ENCODE assay signal across 8 mouse cellular contexts in genomic region chr4:55348759-55349451, GRCm38 (mm10). TPM values are rescaled to one million over a fixed set of nuclear protein-coding genes. Genes with fewer than 3 reads are reported as not detected.
DNase-seq lines count a peak whose midpoint lies in the region; ATAC-seq and TF ChIP-seq lines count a peak whose summit lies in the region.

No protein-coding gene starts in this region.

- no peak for ATAC-seq in embryonic facial prominence, embryonic 13.5 days (ENCODE audit: insufficient number of reproducible peaks, insufficient read depth, low FRiP score, low TSS enrichment, low read depth)
- peak; percentile 3 for ATAC-seq in intestine, embryonic 15.5 days
- peak; percentile 14 for ATAC-seq in neural tube, embryonic 12.5 days (ENCODE audit: low FRiP score, low read depth)
- ATAC-seq in monocyte, adult 5-6 weeks (replicated peaks; ENCODE audit: insufficient number of reproducible peaks, low FRiP score, low TSS enrichment, poor library complexity, severe bottlenecking): no peak

- peaks cover 12% of the 10 kb centered on the region for H3K79me2 ChIP-seq in liver, adult 2 months (ENCODE audit: control insufficient read depth, insufficient read depth, low read length)

- 9% methylated on average over 12 of the region's 12 CpGs for WGBS in liver, adult 2 months
- WGBS in embryonic facial prominence, embryonic 13.5 days: 13% methylated on average over 12 of the region's 12 CpGs
- WGBS in intestine, embryonic 15.5 days: 6% methylated on average over 12 of the region's 12 CpGs
- 10% methylated on average over 11 of the region's 12 CpGs for WGBS in neural tube, embryonic 12.5 days

- H3K36me3 ChIP-seq in liver, adult 2 months (ENCODE audit: control insufficient read depth, insufficient read depth, low read length): no peaks in the 10 kb centered on the region
- no peaks in the 10 kb centered on the region for H3K36me3 ChIP-seq in embryonic facial prominence, embryonic 13.5 days
- no peaks in the 10 kb centered on the region for H3K36me3 ChIP-seq in intestine, embryonic 15.5 days
- no peaks in the 10 kb centered on the region for H3K36me3 ChIP-seq in neural tube, embryonic 12.5 days

- H3K4me3 ChIP-seq in liver, adult 2 months (ENCODE audit: insufficient read depth, low read depth, low read length): peak overlapping the region; percentile 55
- peak overlapping the region; percentile 99 for H3K4me3 ChIP-seq in embryonic facial prominence, embryonic 13.5 days
- H3K4me3 ChIP-seq in intestine, embryonic 15.5 days (replicated peaks): peak overlapping the region; percentile 90
- peak overlapping the region; percentile 94 for H3K4me3 ChIP-seq in neural tube, embryonic 12.5 days

- peak overlapping the region; percentile 68 for H3K27ac ChIP-seq in liver, adult 2 months (replicated peaks; ENCODE audit: insufficient read depth, low read depth, low read length)
- H3K27ac ChIP-seq in embryonic facial prominence, embryonic 13.5 days: peak overlapping the region; percentile 90
- peak overlapping the region; percentile 86 for H3K27ac ChIP-seq in intestine, embryonic 15.5 days
- H3K27ac ChIP-seq in neural tube, embryonic 12.5 days: peak overlapping the region; percentile 69

- peak; percentile 49 for DNase-seq in liver, adult 2 months (ENCODE audit: extremely low read depth, low read depth, low spot score)
- no peak for DNase-seq in liver
- no peak for DNase-seq in adrenal gland, postnatal 4 days (ENCODE audit: low spot score in 2 of 2)
- DNase-seq in frontal cortex, postnatal 25 days (ENCODE audit: low spot score in 2 of 2): no peak

- H3K9ac ChIP-seq in liver, adult 2 months (ENCODE audit: low read depth, low read length): peak overlapping the region; percentile 67
- H3K9ac ChIP-seq in embryonic facial prominence, embryonic 13.5 days: peak overlapping the region; percentile 98
- peak overlapping the region; percentile 58 for H3K9ac ChIP-seq in intestine, embryonic 15.5 days
- peak overlapping the region; percentile 54 for H3K9ac ChIP-seq in neural tube, embryonic 12.5 days

- no peak for TF ChIP-seq CTCF in liver, adult 2 months (IDR thresholded peaks at IDR 0.05; ENCODE audit: low read depth, low read length)

- no peaks in the 10 kb centered on the region for H3K9me3 ChIP-seq in embryonic facial prominence, embryonic 13.5 days
- no peaks in the 10 kb centered on the region for H3K9me3 ChIP-seq in intestine, embryonic 15.5 days
- no peaks in the 10 kb centered on the region for H3K9me3 ChIP-seq in neural tube, embryonic 12.5 days

- TF ChIP-seq POLR2A in liver, adult 2 months (IDR thresholded peaks at IDR 0.05; ENCODE audit: extremely low read depth, insufficient read depth, low read length): no peak

- peaks cover 16% of the 10 kb centered on the region for H3K4me1 ChIP-seq in liver, adult 2 months (ENCODE audit: control insufficient read depth, insufficient read depth, low read length)
- peaks cover 15% of the 10 kb centered on the region for H3K4me1 ChIP-seq in embryonic facial prominence, embryonic 13.5 days
- peaks cover 10% of the 10 kb centered on the region for H3K4me1 ChIP-seq in intestine, embryonic 15.5 days (replicated peaks)
- H3K4me1 ChIP-seq in neural tube, embryonic 12.5 days: peaks cover 14% of the 10 kb centered on the region

- no peaks in the 10 kb centered on the region for H3K27me3 ChIP-seq in liver, adult 2 months (ENCODE audit: control insufficient read depth, insufficient read depth, low read length)
- no peaks in the 10 kb centered on the region for H3K27me3 ChIP-seq in embryonic facial prominence, embryonic 13.5 days
- H3K27me3 ChIP-seq in intestine, embryonic 15.5 days (replicated peaks): no peaks in the 10 kb centered on the region
- no peaks in the 10 kb centered on the region for H3K27me3 ChIP-seq in neural tube, embryonic 12.5 days (replicated peaks)

- H3K4me2 ChIP-seq in embryonic facial prominence, embryonic 13.5 days: peak overlapping the region; percentile 67
- peak overlapping the region; percentile 74 for H3K4me2 ChIP-seq in intestine, embryonic 15.5 days (replicated peaks)
- peak overlapping the region; percentile 65 for H3K4me2 ChIP-seq in neural tube, embryonic 12.5 days (replicated peaks)

RNA-seq across cellular contexts. Expression of gene Rad23b, which starts 0.9 kb away (rescaled TPM):
- total RNA-seq in liver, adult 2 months (2014; rRNA removed): 99.7 and 101 TPM in 2 replicates
- 250 and 257 TPM in 2 replicates for polyA plus RNA-seq in liver, adult 2 months (2012; rRNA removed)
- 83.1 and 86.4 TPM in 2 replicates for polyA plus RNA-seq in embryonic facial prominence, embryonic 13.5 days (2015; fragmentation: Nextera tagmentation; extraction: Ambion mirVana)
- 81.9 and 87.5 TPM in 2 replicates for polyA plus RNA-seq in intestine, embryonic 15.5 days (2015; fragmentation: Nextera tagmentation; extraction: Ambion mirVana)
- polyA plus RNA-seq in neural tube, embryonic 12.5 days (2016; fragmentation: Nextera tagmentation; extraction: Ambion mirVana): 114 and 120 TPM in 2 replicates
- total RNA-seq in adrenal gland, postnatal 4 days (2021): 100 to 1,000 TPM; 130 to 141 TPM
- total RNA-seq in monocyte, adult 5-6 weeks (2017): 78.7 to 109 TPM (median 79.7 TPM) in 3 replicates

Comparison
In these comparisons a context has a peak if more than half of its experiments do, and no peak if none do; other contexts are left out.
1. ATAC-seq: peak in intestine, embryonic 15.5 days (single experiment) and neural tube, embryonic 12.5 days (single experiment); none in embryonic facial prominence, embryonic 13.5 days (single experiment) and monocyte, adult 5-6 weeks (single experiment).
2. Peak in every context shown above with its lines, with median percentiles within 50 percentile points of each other: H3K27ac ChIP-seq, H3K4me3 ChIP-seq, H3K9ac ChIP-seq and H3K4me2 ChIP-seq.